Mouse (Mus musculus): ENCODE measurements at regions not wholly inside any gene's neighbourhood (a gene's known extent, or its start where the extent isn't known, plus 50 kb on each side); places are given as distances from the start of the nearest gene placed in this dataset.

GRCm38 (mm10) chr15:67545745-67546144 is 1045.0 kb upstream of the Lrrc6 start:
- TF ChIP-seq POLR2A (IDR thresholded peaks at IDR 0.05; ENCODE audit: borderline replicate concordance, low read depth, low read length) (no peak), CTCF (IDR thresholded peaks at IDR 0.05; ENCODE audit: low read depth, low read length) (no peak)
- H3K4me1 ChIP-seq (ENCODE audit: control insufficient read depth, insufficient read depth, low read length), result peaks cover 11% of the 10 kb centered on the region
- no peak overlapping the region for H3K27ac ChIP-seq (ENCODE audit: insufficient read depth, low read depth, low read length)
- H3K4me3 ChIP-seq (ENCODE audit: insufficient read depth, low read length), result no peak overlapping the region

GRCm38 (mm10) chr15:67513722-67514121 is 1013.0 kb upstream of the Lrrc6 start:
- Histone ChIP-seq H3K4me3 (ENCODE audit: insufficient read depth, low read length) (no peak overlapping the region), H3K4me1 (ENCODE audit: control insufficient read depth, insufficient read depth, low read length) (peaks cover 22% of the 10 kb centered on the region), H3K27ac (ENCODE audit: insufficient read depth, low read depth, low read length) (peak overlapping the region; percentile 95)
- TF ChIP-seq POLR2A (IDR thresholded peaks at IDR 0.05; ENCODE audit: borderline replicate concordance, low read depth, low read length), result no peak
- no peak for TF ChIP-seq CTCF (IDR thresholded peaks at IDR 0.05; ENCODE audit: low read depth, low read length)

GRCm38 (mm10) chr15:67495001-67495658 is 994.4 kb upstream of the Lrrc6 start:
- TF ChIP-seq CTCF (IDR thresholded peaks at IDR 0.05; ENCODE audit: low read depth, low read length), result no peak
- no peak for TF ChIP-seq POLR2A (IDR thresholded peaks at IDR 0.05; ENCODE audit: borderline replicate concordance, low read depth, low read length)
- Histone ChIP-seq H3K4me1 (ENCODE audit: control insufficient read depth, insufficient read depth, low read length) (no peaks in the 10 kb centered on the region), H3K27ac (ENCODE audit: insufficient read depth, low read depth, low read length) (no peak overlapping the region), H3K4me3 (ENCODE audit: insufficient read depth, low read length) (no peak overlapping the region)

- H3K27ac ChIP-seq (ENCODE audit: insufficient read depth, low read depth, low read length), result peak overlapping the region; percentile 53
- peaks cover 20% of the 10 kb centered on the region for H3K4me1 ChIP-seq (ENCODE audit: control insufficient read depth, insufficient read depth, low read length)
- no peak for TF ChIP-seq POLR2A (IDR thresholded peaks at IDR 0.05; ENCODE audit: borderline replicate concordance, low read depth, low read length)
- no peak for TF ChIP-seq CTCF (IDR thresholded peaks at IDR 0.05; ENCODE audit: low read depth, low read length)
- H3K4me3 ChIP-seq (ENCODE audit: insufficient read depth, low read length), result no peak overlapping the region
Observed at GRCm38 (mm10) chr15:67481733-67482132, 981.0 kb upstream of the Lrrc6 start.

- no peak overlapping the region for H3K4me3 ChIP-seq (ENCODE audit: insufficient read depth, low read length)
- H3K4me1 ChIP-seq (ENCODE audit: control insufficient read depth, insufficient read depth, low read length), result peaks cover 3% of the 10 kb centered on the region; the same call in 1 of the 2 replicates
- TF ChIP-seq CTCF (IDR thresholded peaks at IDR 0.05; ENCODE audit: low read depth, low read length) (no peak), POLR2A (IDR thresholded peaks at IDR 0.05; ENCODE audit: borderline replicate concordance, low read depth, low read length) (no peak)
- H3K27ac ChIP-seq (ENCODE audit: insufficient read depth, low read depth, low read length), result no peak overlapping the region
Observed at GRCm38 (mm10) chr15:67474325-67474724, 973.6 kb upstream of the Lrrc6 start.

GRCm38 (mm10) chr15:67472979-67473378 is 972.3 kb upstream of the Lrrc6 start:
- TF ChIP-seq CTCF (IDR thresholded peaks at IDR 0.05; ENCODE audit: low read depth, low read length) (no peak), POLR2A (IDR thresholded peaks at IDR 0.05; ENCODE audit: borderline replicate concordance, low read depth, low read length) (no peak)
- H3K4me3 ChIP-seq (ENCODE audit: insufficient read depth, low read length), result no peak overlapping the region
- H3K4me1 ChIP-seq (ENCODE audit: control insufficient read depth, insufficient read depth, low read length), result peaks cover 6% of the 10 kb centered on the region
- H3K27ac ChIP-seq (ENCODE audit: insufficient read depth, low read depth, low read length), result no peak overlapping the region

- H3K4me3 ChIP-seq (ENCODE audit: insufficient read depth, low read length), result no peak overlapping the region
- H3K4me1 ChIP-seq (ENCODE audit: control insufficient read depth, insufficient read depth, low read length), result peaks cover 10% of the 10 kb centered on the region
- H3K27ac ChIP-seq (ENCODE audit: insufficient read depth, low read depth, low read length), result no peak overlapping the region
- no peak for TF ChIP-seq POLR2A (IDR thresholded peaks at IDR 0.05; ENCODE audit: borderline replicate concordance, low read depth, low read length)
- no peak for TF ChIP-seq CTCF (IDR thresholded peaks at IDR 0.05; ENCODE audit: low read depth, low read length)
Observed at GRCm38 (mm10) chr15:67471283-67471682, 970.6 kb upstream of the Lrrc6 start.

GRCm38 (mm10) chr15:67470036-67470435 is 969.3 kb upstream of the Lrrc6 start:
- no peak for TF ChIP-seq POLR2A (IDR thresholded peaks at IDR 0.05; ENCODE audit: borderline replicate concordance, low read depth, low read length)
- TF ChIP-seq CTCF (IDR thresholded peaks at IDR 0.05; ENCODE audit: low read depth, low read length), result no peak
- peaks cover 10% of the 10 kb centered on the region for H3K4me1 ChIP-seq (ENCODE audit: control insufficient read depth, insufficient read depth, low read length)
- H3K4me3 ChIP-seq (ENCODE audit: insufficient read depth, low read length), result no peak overlapping the region
- no peak overlapping the region for H3K27ac ChIP-seq (ENCODE audit: insufficient read depth, low read depth, low read length)

GRCm38 (mm10) chr15:67467404-67468345 is 967.0 kb upstream of the Lrrc6 start:
- TF ChIP-seq CTCF (IDR thresholded peaks at IDR 0.05; ENCODE audit: low read depth, low read length) (no peak), POLR2A (IDR thresholded peaks at IDR 0.05; ENCODE audit: borderline replicate concordance, low read depth, low read length) (no peak)
- Histone ChIP-seq H3K27ac (ENCODE audit: insufficient read depth, low read depth, low read length) (no peak overlapping the region), H3K4me1 (ENCODE audit: control insufficient read depth, insufficient read depth, low read length) (peaks cover 10% of the 10 kb centered on the region)

GRCm38 (mm10) chr15:67462863-67463262 is 962.2 kb upstream of the Lrrc6 start:
- no peak overlapping the region for H3K27ac ChIP-seq (ENCODE audit: insufficient read depth, low read depth, low read length)
- H3K4me3 ChIP-seq (ENCODE audit: insufficient read depth, low read length), result no peak overlapping the region
- TF ChIP-seq POLR2A (IDR thresholded peaks at IDR 0.05; ENCODE audit: borderline replicate concordance, low read depth, low read length) (no peak), CTCF (IDR thresholded peaks at IDR 0.05; ENCODE audit: low read depth, low read length) (no peak)
- H3K4me1 ChIP-seq (ENCODE audit: control insufficient read depth, insufficient read depth, low read length), result peaks cover 6% of the 10 kb centered on the region

More at GRCm38 (mm10) chr15:67467404-67468345, 967.0 kb upstream of the Lrrc6 start:
- no peak overlapping the region for H3K4me3 ChIP-seq (ENCODE audit: insufficient read depth, low read length)
